Mouse (Mus musculus): ENCODE data around the gene Sirt7.
"Not testable (repeated sequence)": the region's sequence is repeated elsewhere in the genome, so short reads cannot be mapped to it uniquely, and the experiment has no call there.

Sirt7 gene

DNA sequence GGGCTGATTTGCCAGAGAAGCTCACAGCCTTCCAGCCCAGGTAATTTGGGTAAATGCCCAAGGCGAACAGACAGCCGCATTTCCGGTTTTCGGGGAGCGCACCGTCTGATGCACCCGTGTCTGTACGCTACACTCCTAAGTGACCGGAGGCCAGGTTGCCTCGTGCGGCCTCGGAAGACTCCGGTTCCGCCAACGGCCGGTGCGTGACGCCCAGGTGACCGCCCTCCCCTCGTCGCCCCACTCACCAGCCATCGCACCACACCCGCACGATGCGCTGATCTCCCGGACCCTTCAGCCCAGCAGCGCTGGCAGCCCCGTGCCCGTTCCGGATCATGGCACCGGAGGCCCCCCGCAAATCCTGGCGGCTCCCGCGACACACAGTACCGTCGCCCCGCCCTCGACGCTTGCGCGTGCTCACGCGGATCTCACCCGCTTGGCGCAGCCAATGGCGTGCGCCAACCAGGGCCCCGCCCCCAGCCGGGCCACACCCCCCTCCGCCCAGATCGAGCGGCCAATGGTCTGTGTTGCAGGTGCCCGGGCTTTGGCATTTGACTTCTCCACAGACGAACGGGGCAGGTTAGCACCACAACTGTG, 7.4 kb downstream of the Sirt7 start, which contains the start of gene Pcyt2:
Gene Pcyt2, minus strand, starts transcription at position 418 of the 594 bp plus-strand sequence.
- peak; percentile 96 for DNase-seq (ENCODE audit: low read depth)

DNA sequence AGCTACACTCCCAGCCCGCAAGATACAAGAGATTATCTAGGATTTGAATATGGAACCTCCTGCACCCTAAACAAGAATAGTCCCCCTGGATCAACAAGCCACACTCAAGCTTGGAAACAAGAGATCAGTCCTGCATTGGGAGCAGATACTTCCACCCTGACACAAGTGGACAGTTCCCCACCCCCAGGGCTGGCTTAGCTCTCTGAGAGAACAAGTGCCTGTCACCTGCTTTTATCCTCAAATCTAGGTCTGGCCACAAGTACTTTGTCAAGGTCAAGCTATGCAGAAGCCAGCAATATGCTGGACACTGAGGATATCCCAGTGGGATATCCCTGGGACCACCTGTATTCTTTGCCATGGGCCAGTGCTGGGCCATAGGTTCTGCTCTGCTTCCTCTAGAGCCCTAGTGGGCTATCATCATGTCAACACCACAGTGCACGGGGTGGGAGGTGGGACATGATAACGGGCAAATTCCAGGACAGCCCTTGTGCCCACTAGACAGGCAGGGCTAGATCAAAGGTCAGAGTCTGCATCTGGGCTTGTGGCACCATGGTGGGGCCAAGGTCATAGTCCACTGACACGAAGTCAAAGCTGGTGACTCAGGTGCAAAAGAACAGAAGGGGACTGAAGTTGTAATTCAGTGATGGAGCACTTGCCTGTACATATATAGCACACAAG, 8.3 kb downstream of the Sirt7 start:
- peak; percentile 29 for DNase-seq (ENCODE audit: low read depth)

DNA sequence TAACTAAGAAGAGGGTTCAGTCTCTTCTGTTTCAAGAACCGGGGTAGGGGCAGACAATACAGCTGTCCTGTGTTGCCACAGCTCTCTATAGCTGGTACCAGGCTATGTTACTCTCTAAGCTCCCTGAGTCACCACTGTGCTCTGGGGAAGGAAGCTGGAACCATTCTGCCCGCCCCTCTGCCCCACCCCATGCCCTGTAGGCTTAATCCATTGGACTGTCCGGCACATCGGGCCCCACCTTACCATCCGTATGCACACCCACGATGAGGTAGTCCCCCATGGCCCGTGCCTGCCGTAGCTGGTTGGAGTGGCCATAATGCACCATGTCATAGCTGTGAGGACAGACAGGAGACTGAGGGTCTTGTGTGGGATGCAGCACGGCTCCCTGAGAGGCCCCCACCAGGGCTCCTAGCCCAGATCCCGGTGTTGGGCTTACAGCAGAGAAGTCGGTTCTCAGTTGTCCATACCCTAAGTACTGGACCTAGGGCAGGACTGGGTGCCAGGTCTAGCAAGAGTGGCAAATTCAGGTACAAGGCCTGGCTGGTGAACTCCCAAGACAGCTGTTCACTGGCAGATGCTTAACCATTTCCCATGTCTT, 9.3 kb downstream of the Sirt7 start:
- no peak for DNase-seq (ENCODE audit: low read depth)

DNA sequence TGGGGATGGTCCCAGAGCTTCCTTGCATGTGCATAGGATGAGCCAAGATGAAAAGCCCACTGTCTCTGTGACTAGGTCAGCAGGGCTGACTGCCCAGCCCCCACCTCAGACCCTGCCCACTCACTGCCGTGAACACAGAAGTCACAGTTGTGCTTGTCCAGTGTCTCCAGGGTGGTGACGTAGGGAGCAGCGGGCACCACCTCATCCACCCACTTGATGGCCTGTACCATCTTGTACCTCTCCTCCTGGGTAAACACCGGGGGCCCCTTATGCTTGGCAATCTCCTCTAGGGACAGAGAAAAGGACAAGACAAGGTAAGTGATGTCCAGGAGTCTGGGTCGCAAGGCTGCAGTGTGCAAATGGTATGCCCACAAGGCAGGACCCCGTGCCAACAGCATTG, 9.9 kb downstream of the Sirt7 start:
- DNase-seq (ENCODE audit: low read depth): no peak

DNA sequence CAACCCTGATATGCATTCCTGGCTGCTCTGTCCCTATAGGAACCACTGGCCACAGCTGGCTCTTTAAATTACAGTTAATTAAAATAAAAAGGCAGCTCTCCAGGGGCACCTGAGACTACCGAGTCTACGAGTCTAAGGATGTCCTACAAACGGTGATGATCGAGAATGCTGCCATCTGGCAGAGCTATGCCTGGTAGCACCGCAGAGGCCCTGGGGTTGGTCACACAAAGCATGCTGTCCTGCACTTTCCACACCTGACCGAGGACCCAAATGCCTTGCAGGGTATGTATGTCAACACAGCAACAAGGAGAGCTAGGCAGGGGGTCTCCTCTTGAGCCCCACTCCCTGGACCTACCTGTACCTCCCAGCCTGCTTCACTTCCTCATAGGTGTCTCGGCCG, 11.1 kb downstream of the Sirt7 start:
- DNase-seq (ENCODE audit: low read depth): no peak

DNA sequence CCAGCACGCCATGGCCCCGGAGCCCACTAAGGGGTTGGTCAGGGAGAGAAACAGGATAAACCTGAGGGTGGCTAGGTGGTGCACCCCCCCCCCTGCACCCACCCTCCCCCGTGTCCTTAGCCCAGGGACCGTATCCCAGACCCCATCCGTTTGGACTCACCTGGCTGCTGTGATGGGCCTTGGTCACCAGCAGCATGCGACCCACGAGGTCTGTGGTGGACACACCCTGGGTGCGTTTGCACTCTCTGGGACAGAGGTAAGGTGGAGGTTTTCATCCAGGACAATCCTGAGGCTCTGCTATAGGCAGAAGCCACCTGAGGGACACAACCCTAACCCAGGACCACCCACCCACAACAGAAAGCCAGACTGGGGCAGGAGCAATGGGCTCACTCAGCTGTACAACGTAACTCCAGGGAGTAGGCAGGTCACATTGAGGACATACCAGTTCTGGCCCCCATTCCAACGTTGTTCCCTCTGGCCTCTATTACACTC, 11.5 kb downstream of the Sirt7 start:
- DNase-seq (ENCODE audit: low read depth): no peak

- peak; percentile 86 for DNase-seq (ENCODE audit: low read depth)
Measured at GRCm38 (mm10) chr11:120612763-120613162, 12.3 kb downstream of the Sirt7 start.

DNA sequence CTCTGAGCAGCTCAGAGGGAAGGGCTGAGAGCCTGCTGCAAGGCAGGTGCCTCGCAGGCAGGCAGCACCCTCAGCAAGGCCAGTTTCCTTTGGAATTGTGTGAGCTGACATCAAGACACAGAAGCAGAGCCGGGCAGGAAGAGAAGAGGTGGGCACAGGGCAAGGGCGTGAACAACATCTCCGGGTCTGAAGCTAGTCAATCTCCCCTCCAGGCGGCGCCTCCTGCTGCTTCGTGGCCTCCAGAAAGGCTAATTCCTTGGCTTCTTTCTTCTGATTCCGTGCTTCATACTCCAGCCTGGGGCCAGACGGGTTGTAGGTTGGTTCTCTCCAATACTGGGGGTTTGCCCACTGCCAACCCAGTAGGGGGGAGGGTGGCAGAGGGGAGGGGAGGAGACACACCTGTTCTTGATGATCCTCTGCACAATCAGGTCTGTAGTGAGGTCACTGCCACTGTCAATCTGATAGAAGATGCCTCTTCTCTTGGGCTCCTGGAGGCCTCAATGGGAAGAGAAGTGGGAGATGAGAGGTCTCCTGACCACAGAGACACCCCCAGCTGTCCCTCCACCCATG, 14.5 kb downstream of the Sirt7 start:
- no peak for DNase-seq (ENCODE audit: low read depth)

- DNase-seq (ENCODE audit: low read depth): no peak
Measured at GRCm38 (mm10) chr11:120609250-120609649, 15.8 kb downstream of the Sirt7 start.

GRCm38 (mm10) chr11:120608241-120609034, 16.6 kb downstream of the Sirt7 start, which contains the start of gene Npb:
Npb (plus strand) TSS chr11:120608477.
- DNase-seq (ENCODE audit: low read depth): no peak

DNA sequence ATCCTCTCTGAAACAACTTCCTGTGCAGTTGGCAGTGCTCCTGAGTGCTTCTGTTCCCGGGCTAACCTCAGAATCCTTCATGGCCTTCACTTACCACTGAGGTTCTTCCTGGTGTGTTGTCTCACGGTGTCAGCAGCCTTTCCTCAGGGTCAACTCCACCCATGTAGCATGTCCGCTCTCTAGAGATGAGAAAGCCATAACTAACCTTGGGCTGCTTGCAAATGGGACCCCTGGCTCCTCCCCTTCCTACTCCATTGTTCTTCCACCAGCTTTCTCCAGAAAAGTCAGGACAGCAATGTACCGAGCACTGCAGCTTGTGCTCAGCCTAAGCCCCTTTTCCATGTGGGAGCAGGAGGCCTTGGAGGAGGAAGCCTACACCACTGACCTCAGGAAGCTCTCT, 18.3 kb downstream of the Sirt7 start:
- no peak for DNase-seq (ENCODE audit: low read depth)

GRCm38 (mm10) chr11:120605667-120606066, 19.4 kb downstream of the Sirt7 start:
- DNase-seq (ENCODE audit: low read depth): no peak

DNA sequence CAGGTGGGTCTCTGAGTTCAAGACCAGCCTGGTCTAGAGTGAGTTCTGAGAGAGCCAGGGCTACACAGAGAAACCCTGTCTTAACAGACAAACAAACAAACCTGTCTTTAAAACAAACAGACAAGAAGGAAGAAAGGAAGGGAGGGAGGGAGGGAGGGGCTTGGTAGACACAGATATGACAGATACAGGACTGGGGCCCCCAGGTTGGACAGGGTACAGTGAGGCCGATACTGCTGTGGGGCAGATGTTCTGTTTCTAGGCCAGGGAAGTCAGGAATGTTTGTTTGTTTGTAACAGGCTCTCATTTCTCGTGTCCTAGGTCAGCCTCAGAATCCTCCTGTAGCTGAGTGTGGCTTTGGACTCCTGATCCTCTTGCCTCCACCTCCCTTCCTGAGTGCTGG, 21.5 kb downstream of the Sirt7 start:
- no peak for DNase-seq (ENCODE audit: low read depth)

DNA sequence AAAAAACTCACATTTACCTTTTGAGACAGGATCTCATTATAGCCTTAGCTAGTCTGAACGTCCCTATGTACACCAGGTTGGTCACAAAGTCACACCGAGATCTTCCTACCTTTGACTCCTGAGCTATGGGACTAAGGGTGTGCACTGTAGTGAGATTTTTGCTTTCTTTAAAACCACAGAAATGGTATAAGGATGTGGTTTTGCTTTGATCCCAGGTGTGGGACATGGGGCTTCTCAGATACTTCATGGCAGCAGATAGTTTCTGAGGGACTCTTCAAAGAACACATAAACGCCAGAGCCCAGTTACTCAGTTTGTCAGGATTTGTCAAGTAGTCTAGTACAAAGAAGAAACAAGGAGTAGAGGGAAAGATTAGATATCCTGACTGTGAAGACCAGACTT, 24.3 kb downstream of the Sirt7 start:
- peak; percentile 72 for DNase-seq (ENCODE audit: low read depth)

DNA sequence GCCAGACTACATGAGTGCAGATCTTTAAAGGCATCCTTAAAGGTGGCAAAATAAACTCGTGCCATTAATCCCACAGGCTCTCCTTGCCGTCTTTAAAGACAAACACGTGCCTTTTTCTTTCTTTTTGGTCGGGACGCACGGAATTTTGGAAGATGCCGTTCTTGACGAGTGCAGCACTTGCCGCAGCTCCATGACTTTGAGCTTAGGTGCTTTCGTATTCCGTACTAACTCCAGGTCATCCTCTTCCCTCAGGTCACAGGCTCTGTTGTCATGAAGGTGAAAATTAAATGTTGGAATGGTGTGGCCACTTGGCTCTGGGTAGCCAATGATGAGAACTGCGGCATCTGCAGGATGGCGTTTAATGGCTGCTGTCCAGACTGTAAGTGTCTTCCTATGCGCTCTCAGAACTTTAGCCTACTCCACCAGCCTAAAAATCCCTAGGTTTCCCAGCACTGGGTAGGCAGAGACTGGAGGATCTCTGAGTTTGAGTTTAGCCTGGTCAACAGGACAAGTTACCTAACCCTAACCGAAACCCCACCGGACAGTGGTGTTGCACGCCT, 26.0 kb downstream of the Sirt7 start:
- DNase-seq (ENCODE audit: low read depth): no peak

GRCm38 (mm10) chr11:120598283-120598989, 26.6 kb downstream of the Sirt7 start, which contains the start of the genes Alyref and Anapc11:
Alyref (minus strand) TSS chr11:120598365.
Anapc11 (plus strand) TSS chr11:120598421.
- peak; percentile 98 for DNase-seq (ENCODE audit: low read depth)

DNA sequence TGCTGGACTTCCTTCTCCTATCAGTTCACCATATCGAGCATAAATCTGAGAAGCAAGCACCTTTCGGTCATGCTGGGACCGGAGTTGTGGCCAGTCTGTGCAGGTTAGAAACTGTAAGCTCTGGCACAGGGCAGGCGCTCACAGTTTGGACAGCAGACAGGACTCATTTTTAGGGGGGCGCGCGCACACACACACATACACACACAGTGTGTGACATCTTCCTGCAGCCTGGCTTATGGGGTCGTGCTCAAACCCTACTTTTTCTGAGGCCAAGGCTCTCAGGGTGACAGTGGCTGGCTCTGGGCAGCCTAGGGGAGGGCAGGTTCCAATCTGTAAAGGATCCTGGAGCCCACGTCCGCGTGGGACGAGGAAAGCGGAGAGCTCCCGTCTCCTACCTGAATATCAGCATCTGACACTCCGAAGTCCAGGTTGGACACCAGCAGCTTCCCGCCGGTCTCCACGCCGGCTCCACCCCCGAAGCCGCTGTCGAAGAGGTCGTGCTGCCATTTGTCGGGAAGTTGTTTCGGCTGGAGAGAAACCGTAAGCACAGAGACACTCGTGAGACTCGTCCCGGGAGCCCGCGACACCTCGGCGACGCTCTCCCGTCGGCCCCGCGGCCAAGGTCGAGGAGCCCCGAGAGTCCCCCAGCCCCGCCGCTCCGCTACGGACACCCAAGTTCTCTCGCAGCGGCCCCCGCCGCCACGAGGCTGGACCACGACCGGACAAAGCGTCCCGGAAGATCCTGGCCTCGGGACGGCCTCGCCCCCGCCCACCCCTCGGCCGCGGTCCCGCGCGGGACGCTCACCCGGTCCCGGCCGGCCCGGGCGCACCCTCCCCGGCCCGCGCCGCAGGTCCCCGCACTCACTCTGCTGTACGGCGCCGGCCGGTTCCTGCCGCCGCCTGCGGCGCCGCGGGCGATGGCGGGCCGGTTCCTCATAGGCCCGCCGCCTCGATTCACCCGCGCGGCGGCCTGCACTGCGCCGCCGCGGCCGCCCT, 27.5 kb downstream of the Sirt7 start:
- DNase-seq (ENCODE audit: low read depth): peak; percentile 61

DNA sequence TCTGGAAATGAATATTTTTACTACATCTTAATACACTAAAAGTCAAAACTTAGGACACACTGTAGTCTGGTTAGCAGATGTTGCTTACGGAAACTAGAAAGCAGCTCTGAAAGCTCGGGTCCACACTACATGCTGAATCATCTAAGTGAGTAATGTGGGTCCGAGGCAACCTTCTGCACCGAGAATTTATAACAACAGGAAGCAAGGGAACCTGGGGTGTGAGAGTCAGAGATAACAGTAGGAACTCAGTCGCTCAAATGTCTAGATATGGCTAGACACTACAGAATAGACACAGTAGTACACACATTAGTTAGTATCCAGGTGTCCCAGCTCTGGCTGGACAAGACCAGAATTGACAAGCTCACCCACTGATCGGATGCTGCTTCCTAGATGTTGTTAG, 36.5 kb downstream of the Sirt7 start:
- DNase-seq (ENCODE audit: low read depth): no peak

- no peak for DNase-seq (ENCODE audit: low read depth)
Measured at GRCm38 (mm10) chr11:120583937-120584336, 41.1 kb downstream of the Sirt7 start.

DNA sequence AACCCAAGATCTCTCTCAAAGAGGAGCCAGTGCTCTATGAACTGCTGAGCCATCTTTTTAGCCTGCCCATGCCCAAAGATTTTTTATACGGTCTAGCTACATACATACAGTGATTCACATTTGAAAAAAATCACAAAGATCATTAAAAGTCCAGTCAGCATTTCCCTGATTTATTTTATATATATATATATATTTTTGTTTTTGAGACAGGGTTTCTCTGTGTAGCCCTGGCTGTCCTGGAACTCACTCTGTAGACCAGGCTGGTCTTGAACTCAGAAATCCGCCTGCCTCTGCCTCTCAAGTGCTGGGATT, 42.1 kb downstream of the Sirt7 start:
- DNase-seq (ENCODE audit: low read depth): not testable (repeated sequence)
